Mouse (Mus musculus) heart, postnatal 14 days (tissue): ENCODE data around the gene Il21r. TPM values are rescaled to one million over a fixed set of nuclear protein-coding genes. Genes with fewer than 3 reads are reported as not detected.

Experiments used
- DNase-seq, 2 experiments: peaks; one replicate each; pipeline ENCODE4 v3.0.0; 2021 to 2022
- intact Hi-C: fragments of 180-260 bp; cut with DNase I; formaldehyde crosslinking; loops from one replicate; pipeline ENCODE4 v1.15.1; 2025
- total RNA-seq, 2 experiments: library from RNA; stranded (reverse); gene quantifications; 2 replicates each; pipeline ENCODE4 v1.2.3; 2021

Gene Il21r
- total RNA-seq, 2 experiments from 2014 or later: 0.55 to 3.1 TPM

DNA sequence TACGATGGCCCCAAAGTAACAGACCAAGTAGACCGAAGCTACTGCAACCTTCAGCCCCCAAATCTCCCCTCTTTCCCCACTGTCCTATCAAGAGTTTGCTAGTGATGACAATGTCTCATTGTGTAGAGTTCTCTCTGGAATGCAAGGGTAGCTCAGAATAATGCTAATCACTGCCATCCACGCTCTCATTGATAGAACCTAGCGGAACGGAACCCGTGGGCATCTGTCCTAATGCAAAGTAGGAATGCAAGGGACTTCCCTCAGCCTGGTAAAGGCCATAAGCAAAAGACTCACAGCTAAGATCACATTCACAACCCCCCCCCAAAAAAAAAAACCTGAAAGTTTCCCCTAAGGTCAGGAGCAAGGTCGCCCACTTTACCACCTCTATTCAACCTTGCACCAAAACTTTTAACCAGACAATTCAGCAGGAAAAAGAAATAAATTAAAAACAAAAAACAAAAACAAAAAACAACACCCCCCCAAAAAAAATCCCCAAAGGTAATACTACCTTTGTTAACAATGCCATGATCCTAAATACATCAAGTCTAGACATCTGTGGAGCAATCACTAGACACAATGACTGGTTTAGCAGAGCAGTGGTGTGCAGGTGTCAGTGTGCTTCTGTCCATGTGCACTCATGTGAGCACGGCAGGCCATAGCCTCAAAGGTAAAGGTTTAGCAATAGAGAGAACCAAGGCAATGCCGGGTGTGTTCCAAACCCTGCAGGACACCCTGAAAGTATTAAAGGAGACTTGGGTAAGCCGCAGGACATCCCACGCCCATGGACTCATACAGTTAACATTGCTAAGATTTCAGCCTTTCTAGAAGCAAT, 5.5 kb upstream of the Il21r start:
- no peak for DNase-seq
- intact Hi-C loops: no loop called here

DNA sequence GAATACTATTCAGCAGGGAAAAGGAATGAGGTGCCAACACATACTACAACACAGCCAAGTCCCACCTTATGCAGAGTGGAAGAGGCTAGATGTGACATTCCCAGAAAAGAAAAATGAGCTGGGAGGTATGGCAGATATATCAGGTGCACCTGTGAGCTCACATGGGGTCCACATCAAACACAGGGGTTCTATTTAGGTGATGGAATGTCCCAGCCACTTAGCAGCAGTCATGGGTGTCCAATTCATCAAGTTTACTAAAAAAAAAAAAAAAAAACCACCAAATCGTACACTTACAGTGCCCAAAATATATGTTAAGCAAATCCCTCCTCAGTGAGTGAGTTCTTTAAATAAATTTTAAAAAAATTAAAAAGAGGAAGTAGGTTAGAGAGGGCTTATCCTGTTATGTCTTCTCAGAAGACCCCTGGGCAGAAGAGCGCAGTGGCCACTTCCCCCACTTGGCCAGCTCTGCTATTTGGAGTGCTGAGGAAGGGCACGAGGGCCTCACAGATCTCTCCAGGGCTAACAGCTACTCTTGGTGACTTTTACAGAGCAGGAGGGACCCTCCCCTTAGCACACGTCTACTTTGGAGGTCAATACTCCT, 3.8 kb upstream of the Il21r start:
- DNase-seq: no peak
- intact Hi-C loops: no loop called here

DNA sequence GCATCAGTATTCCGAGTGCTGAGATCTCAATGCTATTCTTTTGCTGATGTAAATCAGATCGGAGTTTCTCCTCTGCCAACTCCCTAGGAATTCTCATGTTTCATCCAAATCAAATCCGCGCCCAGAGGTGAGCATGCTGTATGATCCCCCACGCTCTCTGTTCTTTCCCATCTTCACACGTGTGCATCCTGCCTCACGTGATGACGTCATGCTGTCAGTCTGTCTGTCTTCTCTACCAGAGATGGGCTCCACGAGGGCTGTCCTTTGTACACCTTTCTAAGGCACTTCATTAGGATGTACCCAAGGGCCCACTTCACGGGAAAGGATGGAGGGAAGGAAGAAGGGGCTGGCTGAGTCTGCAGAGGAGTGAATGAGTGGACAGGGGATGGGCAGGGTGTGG, 3.1 kb upstream of the Il21r start:
- DNase-seq: no peak
- intact Hi-C loops: no loop called here

DNA sequence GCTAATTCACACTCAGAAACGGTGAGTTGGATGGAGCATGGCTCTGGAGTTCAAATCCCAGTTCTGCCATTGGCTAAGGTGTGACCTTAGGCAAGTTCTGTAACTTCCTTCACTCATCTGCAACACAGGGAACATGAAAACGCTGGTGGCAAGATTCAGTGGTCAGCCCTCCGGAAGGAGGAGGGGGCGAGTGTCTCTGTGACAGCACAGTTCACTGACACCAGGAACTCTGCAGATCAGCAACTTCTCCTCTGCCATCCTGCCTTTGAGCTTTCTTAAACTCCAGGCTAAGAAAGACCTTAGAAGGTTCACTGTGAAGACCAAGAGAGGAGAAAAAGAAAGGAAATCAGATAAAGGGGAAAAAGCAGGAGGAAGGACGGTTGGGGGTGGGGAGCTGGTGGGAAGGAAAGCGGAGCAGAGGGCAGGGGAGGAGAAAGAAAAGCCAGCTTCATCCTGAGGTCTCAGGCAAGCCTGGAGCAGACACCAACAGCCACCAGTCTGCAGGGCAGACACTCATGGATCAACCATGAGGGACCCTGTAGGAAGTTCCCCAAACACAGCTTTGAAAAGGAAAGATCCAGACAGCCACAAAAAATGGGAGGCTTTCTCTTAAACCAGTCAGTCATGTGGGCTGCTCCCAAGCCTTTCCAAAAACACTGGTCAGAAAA, 2.5 kb upstream of the Il21r start:
- intact Hi-C loops: no loop called here

DNA sequence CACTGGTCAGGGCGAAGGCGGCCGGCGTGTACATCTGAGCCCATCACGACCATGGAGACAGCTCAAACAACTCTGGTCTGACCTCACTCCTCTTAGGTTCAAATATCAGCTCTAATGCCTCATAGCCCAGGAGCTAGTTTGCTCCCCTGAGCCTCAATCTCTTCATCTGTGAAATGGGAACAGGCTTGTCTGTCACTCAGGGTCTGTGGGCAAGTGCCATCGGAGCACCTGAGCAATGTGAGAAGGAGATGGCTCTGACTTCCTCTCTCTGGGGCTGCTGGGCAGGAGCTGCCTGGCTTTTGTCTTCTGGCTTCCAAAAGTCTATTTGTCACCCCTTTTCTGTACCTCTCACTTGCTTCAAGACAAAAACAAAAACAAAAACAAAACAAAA, 2.0 kb upstream of the Il21r start:
- intact Hi-C loops: no loop called here
- no peak for DNase-seq

More for the DNA sequence above, 2.5 kb upstream of the Il21r start:
- DNase-seq: no peak

DNA sequence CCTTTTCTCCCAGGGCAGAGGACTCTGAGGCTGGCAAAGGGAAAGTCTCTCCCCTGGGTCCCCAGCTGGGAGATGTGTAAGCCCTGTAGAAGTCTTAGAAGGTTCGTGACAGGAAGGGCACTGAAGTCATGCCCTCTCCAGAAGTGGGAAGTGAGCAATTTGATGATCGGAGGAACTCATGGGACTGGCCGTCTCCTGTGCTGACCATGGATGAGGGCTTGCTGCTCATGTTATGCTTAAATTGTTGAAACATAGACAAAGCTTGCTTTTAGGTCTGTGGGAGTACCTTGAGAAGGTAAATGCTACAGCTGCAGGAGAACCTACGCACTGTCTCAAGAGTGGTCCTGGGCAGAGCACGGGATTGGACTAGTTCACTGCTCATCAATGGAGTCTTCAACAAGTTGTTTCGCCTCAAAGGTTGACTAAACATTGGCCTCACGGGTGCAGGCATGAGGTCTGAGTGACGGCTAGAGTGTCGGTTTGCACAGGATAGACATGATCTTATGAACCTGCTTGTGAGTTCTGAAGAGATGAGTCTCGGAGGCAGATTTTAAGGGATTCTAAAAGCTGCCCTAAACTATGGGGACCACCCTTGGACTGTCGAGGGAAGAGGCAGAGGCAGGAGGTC, 1.3 kb upstream of the Il21r start:
- intact Hi-C loops: no loop called here
- no peak for DNase-seq

DNA sequence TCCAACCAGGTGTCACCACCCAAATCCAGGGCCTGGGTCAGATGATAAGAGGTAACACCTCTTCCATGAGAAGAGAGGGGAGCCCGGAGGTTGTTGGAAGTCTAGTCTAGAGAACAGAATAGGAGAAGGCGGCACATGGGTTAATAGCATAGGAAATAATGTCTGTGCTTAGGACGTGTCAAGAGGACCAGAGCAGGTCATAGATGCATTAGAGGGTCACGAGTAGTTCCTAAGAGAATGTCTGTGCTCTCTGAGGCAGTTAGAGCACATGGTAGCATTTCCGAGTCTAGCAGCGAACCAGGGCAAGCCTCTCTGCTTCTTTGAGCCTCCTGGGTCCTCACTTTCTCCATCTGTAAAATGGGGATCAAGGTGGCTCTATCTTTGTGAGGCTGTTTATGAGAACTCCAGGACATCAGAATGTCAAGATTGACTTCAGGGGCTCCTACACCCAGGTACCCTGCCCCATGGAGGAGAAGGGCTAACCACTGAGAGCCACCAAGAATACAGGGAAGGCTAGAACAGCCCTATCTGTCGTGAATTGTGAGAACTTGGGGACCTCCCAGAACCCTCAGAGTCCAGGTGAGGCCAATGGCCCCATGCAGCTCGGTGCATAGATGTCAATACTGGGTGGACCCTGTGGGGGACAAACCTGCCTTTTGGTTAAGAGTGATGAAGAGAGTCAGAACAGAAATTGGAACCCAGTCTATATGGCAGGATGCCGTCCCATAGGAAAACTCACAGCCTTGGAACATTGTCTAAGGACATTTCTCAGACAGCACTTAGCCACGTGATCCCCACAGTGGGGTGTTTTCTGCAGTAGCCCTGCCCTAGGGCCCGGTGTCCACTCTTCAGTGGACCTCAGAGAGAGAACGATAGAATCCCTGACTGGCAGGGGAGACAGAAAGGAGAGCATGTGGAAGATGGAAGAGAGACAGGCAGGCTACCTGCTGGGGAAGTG, 1.4 kb downstream of the Il21r start:
- no peak for DNase-seq
- intact Hi-C loops: no loop called here

DNA sequence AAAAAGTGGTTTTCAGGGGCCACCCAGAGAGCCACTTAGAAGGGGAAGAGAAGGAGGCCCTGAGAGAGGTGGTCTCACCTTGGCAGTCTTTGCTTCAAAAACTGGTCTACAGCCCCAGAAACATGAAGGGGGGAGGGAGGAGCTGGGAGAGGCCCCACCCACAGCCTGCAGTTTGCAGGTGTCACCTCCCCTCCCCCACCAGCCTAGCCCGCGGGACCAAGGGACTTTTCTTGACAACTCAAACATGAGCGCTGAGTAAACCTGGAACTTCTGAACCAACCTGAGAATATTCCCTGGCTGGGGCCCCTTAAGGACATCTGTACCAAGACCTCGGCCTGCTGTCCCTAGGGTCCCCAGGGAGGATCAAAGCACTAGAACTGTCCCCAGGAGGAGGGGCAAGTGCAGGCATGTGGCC, 2.5 kb downstream of the Il21r start:
- DNase-seq: no peak
- intact Hi-C loops: no loop called here

DNA sequence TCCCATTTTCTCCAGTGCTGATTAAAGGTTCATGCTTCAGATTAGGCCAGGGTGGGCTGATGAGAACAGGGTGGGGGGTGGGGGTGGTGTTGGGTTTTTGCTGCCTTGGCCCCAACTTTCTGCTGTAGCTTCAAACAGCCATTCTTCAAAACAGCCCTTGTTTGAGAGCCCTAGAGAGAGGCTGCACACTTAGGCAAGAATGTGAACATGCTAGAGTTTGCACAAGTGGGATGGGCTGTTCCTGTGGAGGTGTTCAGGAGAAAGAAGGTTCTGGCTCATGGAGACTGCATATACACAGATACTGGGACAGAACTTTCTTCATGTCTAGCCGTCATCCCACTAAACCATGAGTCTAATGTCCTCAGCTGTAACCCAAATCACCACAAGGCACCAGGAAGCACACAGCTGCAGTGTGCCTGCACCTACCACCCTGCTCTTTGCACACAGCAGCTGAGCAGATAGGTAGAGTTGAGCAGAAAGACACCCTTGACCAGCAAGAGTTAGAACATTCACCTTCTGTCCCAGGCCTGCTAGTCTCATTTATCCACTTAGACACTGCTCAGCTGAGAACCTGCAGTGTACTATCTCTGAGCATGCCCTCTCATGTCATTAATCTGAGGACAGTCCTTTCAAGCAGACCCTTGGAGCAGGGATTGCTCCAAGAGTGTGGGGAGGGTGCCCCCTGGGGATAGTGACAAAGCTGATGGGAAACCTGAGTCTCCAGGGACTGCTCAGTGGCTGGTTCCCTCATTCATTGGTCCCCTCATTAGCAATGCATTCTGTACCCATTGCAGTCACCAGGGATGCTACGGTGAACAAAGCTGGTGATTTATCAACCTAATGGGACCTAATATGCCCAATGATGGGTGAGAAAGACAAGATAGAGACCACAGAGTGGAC, 3.3 kb downstream of the Il21r start:
- intact Hi-C loops: no loop called here
- no peak for DNase-seq

DNA sequence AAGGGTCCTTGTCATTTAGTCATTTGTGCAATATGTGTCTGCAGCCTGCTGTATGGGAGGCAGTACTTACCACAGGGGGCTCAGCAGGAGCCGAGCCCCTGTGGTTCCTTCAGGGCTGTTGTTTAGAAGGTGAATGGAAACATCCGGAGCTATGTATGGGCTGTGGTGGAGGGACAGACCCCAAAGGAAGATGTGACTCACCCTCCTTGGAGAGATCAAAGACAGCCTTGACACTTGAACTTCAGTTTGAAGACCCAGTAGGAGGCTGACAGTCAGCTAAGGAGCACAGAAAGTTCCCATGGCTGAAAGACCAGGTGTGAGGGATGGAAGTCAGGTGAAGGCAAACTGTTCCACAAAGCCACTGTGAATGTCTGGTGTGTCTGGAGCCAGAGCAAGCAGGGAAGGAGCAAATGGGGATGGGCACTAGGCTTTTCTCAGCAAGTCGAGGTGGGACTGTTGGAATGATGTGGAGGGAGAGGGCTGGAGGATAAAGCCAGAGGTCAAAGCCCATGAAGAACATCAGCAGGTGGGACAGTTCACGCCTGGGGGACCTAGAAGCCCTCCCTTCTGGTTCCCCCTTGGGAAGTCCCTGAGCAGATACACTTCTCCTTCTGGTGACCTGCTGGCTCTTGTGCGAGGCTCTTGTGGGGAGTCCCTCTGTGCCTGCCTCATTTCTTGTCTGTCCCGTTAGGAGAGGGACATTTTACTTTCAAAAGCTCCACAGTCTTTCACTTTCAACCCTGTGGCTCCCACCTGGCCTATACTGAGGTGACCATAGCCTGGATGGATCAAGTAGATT, 4.4 kb downstream of the Il21r start:
- no peak for DNase-seq
- intact Hi-C loops: no loop called here

DNA sequence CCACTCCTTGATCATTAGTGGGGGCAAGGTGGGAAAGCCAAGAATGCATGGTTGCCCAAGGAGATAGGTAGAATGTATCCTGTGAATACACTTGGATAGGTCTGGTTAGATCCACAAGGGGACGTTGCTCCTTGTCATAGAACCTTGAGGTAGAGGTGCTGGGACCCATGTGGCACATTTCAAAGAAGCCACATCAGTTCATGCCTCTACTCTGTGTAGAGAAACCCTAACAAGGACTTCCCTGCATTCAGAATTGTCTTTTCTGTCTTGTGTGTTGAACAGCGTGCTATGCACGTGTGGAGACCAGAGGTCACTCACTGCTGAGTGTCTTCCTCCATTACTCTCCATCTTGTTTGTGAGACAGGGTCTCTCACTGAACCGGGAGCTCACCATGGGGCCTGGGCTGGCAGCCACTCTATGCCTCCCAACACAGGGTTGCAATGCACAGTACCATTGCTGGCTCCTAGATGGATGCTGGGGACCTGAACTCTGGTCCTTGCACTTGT, 5.0 kb downstream of the Il21r start:
- no peak for DNase-seq

DNA sequence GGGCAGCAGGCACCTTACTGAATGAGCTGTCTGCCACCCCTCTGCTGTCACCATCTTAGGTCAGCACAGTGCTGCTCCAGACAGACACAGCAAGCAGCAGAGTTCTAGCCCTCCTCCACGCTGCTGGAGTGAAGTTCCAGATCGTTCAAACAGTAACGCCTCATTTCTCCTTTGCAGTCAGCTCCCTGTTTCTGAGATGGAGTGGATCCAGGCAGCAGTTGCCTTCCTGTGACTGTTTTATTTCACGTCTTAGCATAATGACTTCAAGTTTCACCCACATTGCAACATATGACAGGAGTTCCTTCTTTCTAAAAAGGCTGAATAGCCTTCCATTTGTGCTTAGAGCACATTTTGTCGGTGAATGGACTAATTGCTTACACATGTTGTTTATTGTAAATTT, 10.3 kb downstream of the Il21r start:
- intact Hi-C loops: no loop called here
- no peak for DNase-seq

More for the DNA sequence above, 5.0 kb downstream of the Il21r start:
- intact Hi-C loops: no loop called here

DNA sequence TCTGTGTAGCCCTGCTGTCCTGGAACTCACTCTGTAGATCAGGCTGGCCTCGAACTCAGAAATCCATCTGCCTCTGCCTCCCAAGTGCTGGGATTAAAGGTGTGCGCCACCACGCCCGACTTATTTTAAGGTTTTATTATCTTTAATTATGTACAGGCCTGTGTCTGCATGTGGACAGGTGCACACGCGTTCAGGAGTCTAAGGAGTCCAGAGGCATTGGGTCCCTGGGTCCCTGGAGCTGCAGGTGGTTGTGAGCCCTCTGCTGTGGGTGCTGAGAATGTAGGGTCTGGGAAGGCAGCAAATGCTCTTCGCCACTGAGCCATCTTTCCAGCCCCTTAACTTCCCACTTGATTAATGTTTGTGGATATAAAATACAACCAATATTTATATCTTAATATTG, 12.2 kb downstream of the Il21r start:
- intact Hi-C loops: no loop called here
- no peak for DNase-seq

DNA sequence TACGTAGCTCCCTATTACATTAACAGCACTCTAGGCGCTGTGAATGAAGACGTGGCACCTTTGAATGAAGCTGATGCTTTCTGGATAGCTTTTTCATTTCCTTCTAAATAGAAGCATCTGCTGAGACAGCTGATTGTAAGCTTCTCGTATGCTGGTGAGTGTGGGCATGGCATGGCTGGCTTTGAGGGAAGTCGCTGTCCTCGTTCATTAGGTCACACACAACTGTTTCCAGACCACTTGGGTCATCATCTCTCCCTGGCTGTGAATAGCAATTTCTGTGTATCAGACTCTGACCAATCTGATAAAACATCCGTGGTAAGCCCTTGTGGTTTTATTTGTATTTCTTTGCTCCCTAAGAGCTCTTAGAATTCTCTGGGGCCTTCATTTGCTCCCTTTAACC, 14.8 kb downstream of the Il21r start:
- DNase-seq: no peak
- intact Hi-C loops: no loop called here

DNA sequence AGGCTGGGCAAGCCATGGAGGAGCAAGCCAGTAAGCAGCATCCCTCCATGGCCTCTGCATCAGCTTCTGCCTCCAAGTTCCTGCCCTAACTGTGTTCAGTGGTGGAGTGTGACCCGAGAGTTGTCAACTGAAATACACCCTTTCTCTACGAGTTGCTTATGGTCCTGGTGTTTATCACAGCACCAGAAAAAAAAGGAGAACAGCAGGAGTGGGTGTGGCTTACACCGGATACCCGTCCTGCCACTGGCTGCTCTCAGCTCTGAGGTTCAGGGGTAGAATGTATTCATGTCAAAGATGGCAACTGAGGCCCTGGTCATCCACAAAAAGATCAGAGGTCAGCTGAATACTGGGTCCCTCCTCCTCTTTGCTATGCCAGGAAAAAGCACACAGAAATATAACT, 16.8 kb downstream of the Il21r start:
- intact Hi-C loops: no loop called here
- no peak for DNase-seq

DNA sequence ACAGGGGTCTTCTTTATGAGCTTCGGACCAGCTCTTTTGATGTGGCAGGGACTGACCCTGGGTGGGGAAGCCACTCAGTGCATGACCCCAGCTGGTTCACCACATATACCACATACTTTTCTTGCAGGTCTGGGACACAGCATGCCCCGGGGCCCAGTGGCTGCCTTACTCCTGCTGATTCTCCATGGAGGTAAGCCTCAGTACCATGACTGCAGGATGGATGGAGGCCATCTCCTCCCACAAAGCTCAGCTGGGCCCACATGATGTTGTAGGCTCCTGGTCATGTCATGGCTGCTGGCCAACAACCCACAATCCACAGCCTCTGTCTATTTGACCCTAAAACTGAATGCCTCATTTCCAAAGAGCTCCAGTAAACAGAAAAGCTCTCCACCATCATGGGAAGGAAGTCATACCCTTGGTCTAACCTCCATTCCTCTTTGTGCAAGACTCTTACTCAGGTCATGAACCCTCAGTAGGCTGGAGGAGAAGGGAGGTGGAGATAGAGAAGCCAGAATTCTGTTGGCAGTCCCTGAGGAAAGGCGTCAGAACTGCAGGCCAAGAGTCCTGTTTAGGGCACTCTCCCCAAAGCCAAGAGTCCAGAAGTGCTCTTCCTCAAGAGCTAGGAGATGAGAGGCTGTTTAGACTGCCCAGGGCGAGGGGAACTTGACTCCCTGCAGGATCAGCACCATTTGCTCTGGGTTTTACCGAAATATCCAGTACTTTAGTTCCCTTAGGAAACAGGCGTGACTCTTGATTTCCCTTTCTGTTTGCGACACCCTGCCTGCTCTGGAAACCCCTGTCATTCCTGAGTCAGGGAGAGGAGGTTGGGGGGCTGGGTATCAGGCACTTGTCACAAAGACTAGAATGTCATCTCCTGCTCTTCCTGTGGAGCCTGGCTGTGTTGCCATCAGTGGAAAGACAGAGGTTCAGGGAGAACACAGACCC, 19.8 kb downstream of the Il21r start:
- no peak for DNase-seq
- intact Hi-C loops: no loop called here

DNA sequence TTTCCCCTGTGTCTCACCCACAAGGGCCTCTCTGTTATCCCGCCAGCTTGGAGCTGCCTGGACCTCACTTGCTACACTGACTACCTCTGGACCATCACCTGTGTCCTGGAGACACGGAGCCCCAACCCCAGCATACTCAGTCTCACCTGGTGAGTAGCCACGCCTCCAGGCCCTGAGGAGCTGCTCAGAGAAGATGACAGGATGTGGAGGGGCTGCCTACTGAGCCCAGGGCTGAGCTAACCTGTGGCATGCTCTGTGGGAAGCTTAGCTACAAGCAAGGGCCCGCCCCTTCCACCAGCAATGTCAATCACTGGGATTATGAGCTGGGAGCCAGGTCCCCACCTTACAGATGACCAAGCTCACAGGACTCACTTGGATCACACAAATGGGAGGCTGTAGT, 22.0 kb downstream of the Il21r start:
- DNase-seq: no peak
- intact Hi-C loops: no loop called here
